32 mouse cellular contexts compared by ENCODE assay signal in the genomic region with DNA sequence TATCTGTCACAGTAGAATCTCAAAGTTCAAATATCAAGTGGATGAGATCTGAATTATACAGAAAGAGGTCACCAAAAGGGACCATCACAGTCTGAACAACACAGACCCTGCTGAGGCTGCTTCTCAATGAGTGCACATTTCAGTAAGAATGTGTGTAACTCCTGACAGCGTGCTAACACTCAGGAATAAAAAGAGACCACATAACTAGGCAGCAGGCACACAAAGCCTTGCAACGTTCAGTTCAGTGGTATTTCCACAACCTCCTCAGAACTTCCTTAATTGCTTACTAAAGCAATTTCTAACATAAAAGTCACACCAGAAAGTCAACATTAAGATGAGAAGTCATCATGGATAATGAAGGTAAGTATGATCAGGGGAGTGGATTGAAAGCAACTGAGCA.
"Had no signal": no experiment of that assay in that cellular context is flagged by ENCODE, and none has a peak within 500 bp of the region (broad histone marks: within the 10 kb centered on the region; RNA-seq: fewer than 3 reads in every experiment).

No protein-coding gene starts in this region.

- H3K9ac ChIP-seq: limb, embryonic 12.5 days; limb, embryonic 13.5 days; limb, embryonic 15.5 days; liver, embryonic 12.5 days; liver, embryonic 13.5 days; liver, embryonic 14.5 days; liver, embryonic 15.5 days; liver, postnatal 0 days; lung, embryonic 14.5 days; lung, embryonic 15.5 days; midbrain, embryonic 12.5 days; midbrain, embryonic 13.5 days; midbrain, embryonic 15.5 days; neural tube, embryonic 12.5 days had no signal

- H3K4me1 ChIP-seq: limb, embryonic 10.5 days; limb, embryonic 12.5 days; limb, embryonic 13.5 days; limb, embryonic 15.5 days; liver, embryonic 12.5 days; liver, embryonic 13.5 days; liver, embryonic 15.5 days; lung, embryonic 15.5 days; megakaryocyte, embryonic 14.5 days; midbrain, embryonic 15.5 days; neural tube, embryonic 12.5 days had no signal

- H3K9me3 ChIP-seq: limb, embryonic 10.5 days; limb, embryonic 12.5 days; limb, embryonic 13.5 days; limb, embryonic 15.5 days; liver, embryonic 12.5 days; liver, embryonic 13.5 days; liver, embryonic 15.5 days; lung, embryonic 15.5 days; megakaryocyte, embryonic 14.5 days; midbrain, embryonic 10.5 days; midbrain, embryonic 12.5 days; midbrain, embryonic 13.5 days; midbrain, embryonic 15.5 days; neural tube, embryonic 12.5 days had no signal

- H3K4me3 ChIP-seq: left cerebral cortex, adult 2 months; limb, embryonic 10.5 days; limb, embryonic 12.5 days; limb, embryonic 13.5 days; limb, embryonic 15.5 days; liver, embryonic 12.5 days; liver, embryonic 13.5 days; liver, embryonic 15.5 days; lung, embryonic 15.5 days; megakaryocyte, embryonic 14.5 days; midbrain, embryonic 10.5 days; midbrain, embryonic 12.5 days; midbrain, embryonic 13.5 days; midbrain, embryonic 15.5 days; myocyte; neural tube, embryonic 12.5 days had no signal

- H3K4me2 ChIP-seq: limb, embryonic 12.5 days; limb, embryonic 13.5 days; limb, embryonic 15.5 days; liver, embryonic 11.5 days; liver, embryonic 12.5 days; liver, embryonic 13.5 days; liver, embryonic 15.5 days; lung, embryonic 14.5 days; lung, embryonic 15.5 days; midbrain, embryonic 12.5 days; midbrain, embryonic 13.5 days; midbrain, embryonic 15.5 days; neural tube, embryonic 12.5 days had no signal

- DNase-seq: left cerebral cortex, postnatal 4 days; liver; liver, embryonic 13.5 days; liver, postnatal 0 days; lung, adult 18-20 months; lung, adult 2 months; lung, embryonic 14.5 days; lung, postnatal 10 days; lung, postnatal 14 days; lung, postnatal 36 days; lung, postnatal 4 days; midbrain, embryonic 14.5 days had no signal

- ATAC-seq: liver, embryonic 12.5 days; liver, postnatal 0 days; lung, postnatal 0 days; midbrain, embryonic 13.5 days; midbrain, embryonic 15.5 days; midbrain, embryonic 16.5 days had no signal

- H3K27me3 ChIP-seq: limb, embryonic 12.5 days; limb, embryonic 13.5 days; limb, embryonic 15.5 days; liver, embryonic 12.5 days; liver, embryonic 13.5 days; liver, embryonic 15.5 days; lung, embryonic 15.5 days; megakaryocyte, embryonic 14.5 days; midbrain, embryonic 12.5 days; midbrain, embryonic 13.5 days; midbrain, embryonic 15.5 days; neural tube, embryonic 12.5 days had no signal

- H3K36me3 ChIP-seq: limb, embryonic 10.5 days; limb, embryonic 12.5 days; limb, embryonic 13.5 days; limb, embryonic 15.5 days; liver, embryonic 12.5 days; liver, embryonic 13.5 days; liver, embryonic 15.5 days; lung, embryonic 15.5 days; midbrain, embryonic 10.5 days; midbrain, embryonic 12.5 days; midbrain, embryonic 13.5 days; midbrain, embryonic 15.5 days; neural tube, embryonic 12.5 days had no signal

- H3K27ac ChIP-seq: left cerebral cortex, adult 2 months; limb, embryonic 10.5 days; limb, embryonic 12.5 days; limb, embryonic 13.5 days; limb, embryonic 15.5 days; liver, embryonic 12.5 days; liver, embryonic 13.5 days; liver, embryonic 14.5 days; liver, embryonic 15.5 days; lung, embryonic 15.5 days; macrophage; midbrain, embryonic 10.5 days; midbrain, embryonic 12.5 days; midbrain, embryonic 13.5 days; midbrain, embryonic 15.5 days; neural tube, embryonic 12.5 days had no signal
